Mouse (Mus musculus) forebrain, embryonic 14.5 days (tissue): Measurements from ENCODE around the gene Pcgf1. TPM values are rescaled to one million over a fixed set of nuclear protein-coding genes. Genes with fewer than 3 reads are reported as not detected.

Experiments used
- ATAC-seq: fragments of 200-750 bp; cut with Nextera tagmentation; 2 replicates; pipeline ENCODE4 v1.8.0; 2017; ENCODE audit warnings: mild to moderate bottlenecking, moderate library complexity
- DNase-seq: peaks from one replicate; pipeline ENCODE4 v3.0.0-alpha.2; 2015; ENCODE audit warnings: low spot score
- H3K27ac ChIP-seq: fragments of 300-500 bp; sonication (generic); 2 replicates; pipeline ENCODE4 v1.5.1; 2014; ENCODE audit warnings: low read depth, mild to moderate bottlenecking, control low read depth, low read length, moderate library complexity
- H3K27me3 ChIP-seq: fragments of 300-500 bp; sonication (generic); replicated peaks from 2 replicates; pipeline ENCODE4 v1.6.1; 2014; ENCODE audit warnings: low read length, control low read depth, mixed read lengths; ENCODE audit not compliant: control insufficient read depth, insufficient read depth
- H3K36me3 ChIP-seq: fragments of 300-500 bp; sonication (generic); 2 replicates; pipeline ENCODE4 v1.6.1; 2014; ENCODE audit warnings: low read length, control low read depth; ENCODE audit not compliant: control insufficient read depth, insufficient read depth
- H3K4me1 ChIP-seq: fragments of 300-500 bp; sonication (generic); 2 replicates; pipeline ENCODE4 v1.6.1; 2014; ENCODE audit warnings: antibody characterized with exemption, low read length, control low read depth; ENCODE audit not compliant: control insufficient read depth, insufficient read depth
- H3K4me2 ChIP-seq: fragments of 300-500 bp; sonication (generic); 2 replicates; pipeline ENCODE4 v1.6.1; 2014; ENCODE audit warnings: mild to moderate bottlenecking, control low read depth, low read length
- H3K4me3 ChIP-seq: fragments of 300-500 bp; sonication (generic); 2 replicates; pipeline ENCODE4 v1.5.1; 2014; ENCODE audit warnings: low read depth, low read length, control low read depth
- H3K9ac ChIP-seq: fragments of 300-500 bp; sonication (generic); 2 replicates; pipeline ENCODE4 v1.6.1; 2014; ENCODE audit warnings: mild to moderate bottlenecking, low read length, control low read depth, moderate library complexity
- H3K9me3 ChIP-seq: fragments of 300-500 bp; sonication (generic); replicated peaks from 2 replicates; pipeline ENCODE4 v1.6.1; 2016; ENCODE audit warnings: low read length, control low read depth, mixed read lengths; ENCODE audit not compliant: control insufficient read depth
- WGBS: fragments of 180-500 bp; shearing (Covaris S2); extraction: QIAGEN DNeasy Blood & Tissue Kit; methylation state at CpG from one replicate; pipeline ENCODE4 v1.1.7; 2014; 5-methylcytosine and 5-hydroxymethylcytosine counted together
- polyA plus RNA-seq: library from polyadenylated mRNA; unstranded; fragments of >200 nt; fragmentation: Nextera tagmentation; extraction: Ambion mirVana; gene quantifications from 2 replicates; pipeline ENCODE4 v1.2.1, GENCODE M21; 2014

The Pcgf1 gene
- 51.3 and 56.1 TPM in 2 replicates for polyA plus RNA-seq

DNA sequence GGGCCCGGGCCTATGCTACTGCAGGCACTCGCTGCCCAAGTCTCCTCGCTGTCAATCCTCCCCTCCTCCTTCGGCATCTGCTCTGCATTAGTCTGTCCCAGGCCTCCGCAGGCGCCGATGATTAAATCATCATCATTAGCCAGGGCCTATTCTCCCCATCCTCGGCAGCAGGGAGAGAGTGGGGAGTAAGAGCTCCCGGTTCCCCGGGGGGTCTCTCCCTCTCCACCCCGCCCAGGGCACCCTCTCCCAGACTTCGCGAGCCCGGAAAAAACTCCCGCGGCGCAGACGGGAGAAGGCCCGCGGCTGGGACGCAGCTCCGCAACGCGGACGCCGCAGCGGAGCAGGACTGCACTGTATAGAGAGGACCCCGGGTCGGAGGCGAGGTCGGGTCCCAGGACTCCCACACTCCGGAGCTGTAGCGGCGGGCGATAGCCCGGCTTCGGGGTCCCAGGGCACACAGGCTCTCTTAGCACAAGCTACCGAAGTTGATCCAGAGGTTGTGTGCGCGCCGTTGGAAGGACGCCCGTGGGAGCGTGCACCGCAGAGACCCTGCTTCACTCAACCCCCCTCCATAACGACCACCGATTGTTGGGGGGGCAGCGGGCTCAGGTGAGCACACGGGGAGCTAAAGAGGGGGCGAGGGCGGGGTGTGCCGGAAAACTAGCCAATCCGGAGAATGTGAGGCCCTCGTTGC is at the start of gene Pcgf1:
TSS of gene Pcgf1 (plus strand) at position 240 of the 694 bp plus-strand sequence.
- Histone ChIP-seq H3K4me1 (peaks cover 5% of the 10 kb centered on the region; the same call in 1 of the 2 replicates), H3K27ac (peak within 1 kb of the TSS; percentile 89), H3K27me3 (peaks cover 35% of the 10 kb centered on the region), H3K36me3 (peaks cover 22% of the 10 kb centered on the region), H3K9ac (peak within 1 kb of the TSS; percentile 80), H3K9me3 (no peaks in the 10 kb centered on the region), H3K4me3 (peak within 1 kb of the TSS; percentile 72), H3K4me2 (peak within 1 kb of the TSS; percentile 97)
- 0% methylated on average over 51 of the region's 54 CpGs for WGBS
- DNase-seq (peak; percentile 49), ATAC-seq (peak; percentile 66)

DNA sequence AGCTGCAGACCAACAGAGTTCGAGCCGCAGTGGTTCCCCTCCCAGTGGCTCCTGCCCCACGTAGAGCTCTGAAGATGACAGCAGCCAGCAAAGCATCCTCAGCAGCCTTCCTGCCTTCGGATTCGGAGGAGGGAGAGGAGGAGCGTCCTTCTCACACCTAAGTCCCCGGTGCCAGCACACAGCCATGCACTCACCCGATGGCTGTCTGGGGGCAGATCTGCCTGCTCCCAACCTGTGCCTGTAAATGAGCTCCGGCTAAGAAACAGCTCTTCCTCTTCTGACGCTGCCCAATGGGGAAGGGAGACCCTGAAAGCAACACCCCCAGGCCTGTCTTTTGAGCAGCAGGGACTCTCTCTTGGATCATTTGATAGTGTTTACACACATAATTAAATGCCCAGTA is 47.9 kb upstream of the Pcgf1 start:
- no peak for DNase-seq

GRCm38 (mm10) chr6:83031111-83031510 is 46.6 kb upstream of the Pcgf1 start:
- peaks cover 10% of the 10 kb centered on the region; the same call in 1 of the 2 replicates for H3K4me1 ChIP-seq

More for the DNA sequence above, 47.9 kb upstream of the Pcgf1 start:
- H3K9ac ChIP-seq = no peak overlapping the region
- H3K9me3 ChIP-seq = no peaks in the 10 kb centered on the region
- H3K4me3 ChIP-seq = no peak overlapping the region
- H3K36me3 ChIP-seq = no peaks in the 10 kb centered on the region
- H3K27ac ChIP-seq = no peak overlapping the region
- 20% methylated on average over 10 of the region's 10 CpGs for WGBS
- peaks cover 10% of the 10 kb centered on the region; the same call in 1 of the 2 replicates for H3K4me1 ChIP-seq
- peaks cover 11% of the 10 kb centered on the region for H3K27me3 ChIP-seq
- H3K4me2 ChIP-seq = no peak overlapping the region
- no peak for ATAC-seq

DNA sequence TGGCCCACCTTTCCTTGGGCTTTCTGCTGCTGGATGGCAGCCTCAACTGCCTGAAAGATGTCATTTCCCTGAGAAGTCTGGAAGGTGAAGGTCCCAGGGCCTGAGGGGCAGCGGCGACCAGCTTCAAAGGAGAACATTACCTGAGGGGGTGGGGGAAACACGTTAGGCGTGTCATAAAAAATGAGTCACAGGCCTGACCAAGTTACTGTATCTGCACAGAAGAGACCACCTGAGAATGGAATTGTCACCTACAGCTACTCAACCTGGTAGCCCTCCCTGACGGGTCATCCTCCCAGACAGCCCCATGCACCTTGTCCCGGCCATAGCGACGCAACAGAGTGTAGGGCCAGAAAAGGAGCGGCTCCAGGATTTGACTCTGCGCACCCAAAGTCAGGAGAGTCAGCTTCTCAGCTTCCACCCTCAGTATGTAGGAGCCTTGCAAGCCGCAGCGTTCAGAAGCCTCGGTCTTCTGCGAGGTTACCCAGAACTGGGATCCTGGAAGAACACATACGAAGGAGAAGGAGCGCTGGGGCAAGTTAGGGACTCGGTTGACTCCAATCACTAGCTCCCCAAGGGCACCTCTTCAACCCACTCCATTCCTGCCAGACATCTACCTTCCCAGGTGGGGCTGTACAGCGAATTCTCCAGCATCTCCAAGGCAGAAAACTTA is 45.6 kb upstream of the Pcgf1 start:
- Histone ChIP-seq H3K27me3 (peaks cover 11% of the 10 kb centered on the region), H3K4me1 (peaks cover 10% of the 10 kb centered on the region; the same call in 1 of the 2 replicates), H3K27ac (no peak overlapping the region), H3K9me3 (no peaks in the 10 kb centered on the region), H3K4me3 (peak overlapping the region; percentile 49), H3K9ac (peak overlapping the region; percentile 61), H3K4me2 (peak overlapping the region; percentile 85), H3K36me3 (no peaks in the 10 kb centered on the region)
- 24% methylated on average over 18 of the region's 18 CpGs for WGBS
- ATAC-seq = no peak
- DNase-seq = no peak

More at GRCm38 (mm10) chr6:83031111-83031510, 46.6 kb upstream of the Pcgf1 start:
- peaks cover 11% of the 10 kb centered on the region for H3K27me3 ChIP-seq
- H3K36me3 ChIP-seq = no peaks in the 10 kb centered on the region
- 59% methylated on average over 7 of the region's 7 CpGs for WGBS
- H3K4me2 ChIP-seq = no peak overlapping the region
- no peaks in the 10 kb centered on the region for H3K9me3 ChIP-seq
- no peak for DNase-seq
- no peak overlapping the region for H3K4me3 ChIP-seq
- no peak overlapping the region for H3K9ac ChIP-seq
- H3K27ac ChIP-seq = no peak overlapping the region
- ATAC-seq = no peak

DNA sequence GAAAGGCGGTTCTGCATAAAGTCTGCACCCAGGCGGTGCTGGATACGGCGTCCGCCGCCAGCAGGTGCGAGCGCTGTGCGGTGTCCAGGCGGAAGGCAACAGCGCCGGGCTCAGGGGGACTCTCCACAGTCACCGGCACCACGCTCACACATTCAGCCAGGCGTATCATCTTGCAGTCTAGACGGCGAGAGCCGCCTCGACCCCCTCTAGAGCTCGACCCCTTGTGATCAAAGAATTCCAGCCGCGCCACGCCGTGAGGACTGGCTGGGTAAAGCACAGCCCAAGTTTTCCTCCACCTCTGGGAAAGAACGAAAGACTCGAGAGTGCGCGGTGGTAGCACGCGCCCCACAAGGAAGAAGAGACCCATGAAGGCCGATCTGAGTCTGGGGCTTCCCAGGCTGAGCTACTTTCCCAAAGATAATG is 44.9 kb upstream of the Pcgf1 start:
- Histone ChIP-seq H3K9me3 (no peaks in the 10 kb centered on the region), H3K27me3 (peaks cover 11% of the 10 kb centered on the region), H3K4me2 (peak overlapping the region; percentile 85), H3K36me3 (no peaks in the 10 kb centered on the region), H3K27ac (0 out of 2 replicates have a peak overlapping the region, but pooled peaks have one; percentile 11), H3K9ac (peak overlapping the region; percentile 61), H3K4me3 (peak overlapping the region; percentile 49), H3K4me1 (peaks cover 10% of the 10 kb centered on the region; the same call in 1 of the 2 replicates)
- DNase-seq = peak; percentile 42
- peak; percentile 46 for ATAC-seq
- WGBS = under 1% methylated on average over 31 of the region's 31 CpGs

DNA sequence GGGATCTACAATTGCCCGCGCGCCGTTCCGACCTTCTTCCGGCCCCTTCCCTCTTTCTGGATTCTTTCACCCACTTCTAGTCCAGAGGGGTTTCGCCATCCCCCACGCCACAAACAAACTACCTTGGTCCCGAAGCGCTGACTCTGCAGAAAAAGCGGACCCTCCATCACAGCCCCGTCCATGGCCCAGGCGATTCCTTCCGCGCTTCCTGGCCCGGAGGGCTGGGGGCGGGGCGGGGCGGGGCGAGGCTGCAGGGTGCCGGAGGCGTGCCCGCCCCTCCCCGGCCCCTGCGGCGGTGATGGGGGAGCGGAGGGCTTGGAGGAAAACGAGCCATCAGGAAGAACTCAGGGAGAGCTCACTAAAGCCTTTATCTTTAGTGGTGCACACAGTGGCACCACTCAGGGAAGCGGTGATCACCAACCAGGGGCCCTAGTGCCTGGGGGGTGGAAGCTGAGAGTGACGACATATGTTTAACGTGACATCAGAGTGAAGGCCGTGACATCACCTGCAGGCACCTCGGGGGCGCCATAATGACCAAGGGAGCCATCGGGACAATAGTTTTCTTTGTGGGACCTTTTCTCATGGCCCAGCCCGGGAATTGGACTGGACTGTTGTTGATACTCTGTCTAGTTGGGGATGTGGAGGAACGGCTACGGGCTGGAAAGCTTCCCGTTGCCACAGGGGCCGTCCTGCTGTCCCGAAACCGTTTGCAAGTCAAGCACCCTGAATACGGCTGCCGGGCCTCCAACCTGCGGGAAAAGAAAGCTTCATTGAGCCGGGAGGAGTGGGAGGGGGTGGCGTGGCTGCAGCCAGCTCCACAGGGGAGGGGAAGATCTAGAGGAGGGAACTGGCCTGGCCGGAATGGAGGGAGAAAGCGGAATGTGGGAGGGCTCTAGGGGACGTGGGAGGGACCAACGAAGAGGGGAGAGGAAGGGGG is 44.2 kb upstream of the Pcgf1 start, which contains the start of the genes Dok1 and Loxl3:
TSS of gene Dok1 (minus strand) at position 223 of the 937 bp plus-strand sequence.
TSS of gene Loxl3 (plus strand) at position 925 of the 937 bp plus-strand sequence.
- Histone ChIP-seq H3K36me3 (no peaks in the 10 kb centered on the region), H3K9me3 (no peaks in the 10 kb centered on the region), H3K9ac (peak within 1 kb of the TSS; percentile 61), H3K4me1 (peaks cover 10% of the 10 kb centered on the region; the same call in 1 of the 2 replicates), H3K4me3 (peak within 1 kb of the TSS; percentile 49), H3K4me2 (peak within 1 kb of the TSS; percentile 85), H3K27ac (peak within 1 kb of the TSS; percentile 11; the same call in 1 of the 2 replicates), H3K27me3 (peaks cover 11% of the 10 kb centered on the region)
- ATAC-seq (peak; percentile 80), DNase-seq (peak; percentile 70)
- WGBS = under 1% methylated on average over 49 of the region's 51 CpGs

- DNase-seq = no peak
- peaks cover 11% of the 10 kb centered on the region for H3K27me3 ChIP-seq
Observed at GRCm38 (mm10) chr6:83034463-83035055, 43.1 kb upstream of the Pcgf1 start.

GRCm38 (mm10) chr6:83037188-83037587 is 40.5 kb upstream of the Pcgf1 start:
- DNase-seq (no peak), ATAC-seq (no peak)
- 83% methylated on average over 8 of the region's 8 CpGs for WGBS
- H3K9ac ChIP-seq = no peak overlapping the region
- peaks cover 6% of the 10 kb centered on the region; the same call in 1 of the 2 replicates for H3K27me3 ChIP-seq
- no peak overlapping the region for H3K4me3 ChIP-seq
- no peaks in the 10 kb centered on the region for H3K36me3 ChIP-seq
- H3K9me3 ChIP-seq = no peaks in the 10 kb centered on the region
- no peak overlapping the region for H3K27ac ChIP-seq
- H3K4me2 ChIP-seq = no peak overlapping the region
- H3K4me1 ChIP-seq = peaks cover 10% of the 10 kb centered on the region; the same call in 1 of the 2 replicates

More at GRCm38 (mm10) chr6:83034463-83035055, 43.1 kb upstream of the Pcgf1 start:
- H3K4me2 ChIP-seq = peak overlapping the region; percentile 85
- H3K36me3 ChIP-seq = no peaks in the 10 kb centered on the region
- no peaks in the 10 kb centered on the region for H3K9me3 ChIP-seq
- H3K4me3 ChIP-seq = peak overlapping the region; percentile 49
- ATAC-seq = no peak
- H3K27ac ChIP-seq = no peak overlapping the region; the same call in 1 of the 2 replicates
- peaks cover 10% of the 10 kb centered on the region; the same call in 1 of the 2 replicates for H3K4me1 ChIP-seq
- no peak overlapping the region for H3K9ac ChIP-seq
- WGBS = 26% methylated on average over 5 of the region's 5 CpGs
